In the genomic region with DNA sequence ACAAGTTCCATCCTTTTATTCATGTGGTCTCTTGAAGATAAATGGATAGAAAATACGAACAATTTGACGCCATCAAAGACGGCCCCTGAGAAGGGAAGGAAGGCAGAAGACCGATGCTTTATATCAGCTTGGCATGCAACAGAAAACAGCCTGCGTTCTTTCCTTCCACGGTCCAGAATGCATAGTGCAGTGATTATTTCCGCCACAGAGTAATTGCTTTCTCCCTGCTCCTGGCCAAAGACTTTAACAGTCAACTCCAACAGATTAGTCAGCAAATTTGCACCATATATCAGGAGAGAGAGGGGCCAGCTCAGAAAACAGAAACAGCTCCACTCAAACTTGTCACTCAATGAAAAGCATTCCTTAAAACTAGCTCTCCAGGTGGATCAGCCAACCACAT, we compare ENCODE assay signal across 24 mouse cellular contexts. TPM values are rescaled to one million over a fixed set of nuclear protein-coding genes. Genes with fewer than 3 reads are reported as not detected.
DNase-seq lines count a peak whose midpoint lies in the region; ATAC-seq and TF ChIP-seq lines count a peak whose summit lies in the region.
"Had no signal": no experiment of that assay in that cellular context is flagged by ENCODE, and none has a peak within 500 bp of the region (broad histone marks: within the 10 kb centered on the region; RNA-seq: fewer than 3 reads in every experiment).

No protein-coding gene starts in this region.

- no peak for TF ChIP-seq CTCF in kidney, postnatal 0 days (IDR thresholded peaks at IDR 0.05; ENCODE audit: low read depth)

- no peak overlapping the region for H3K4me3 ChIP-seq in kidney, postnatal 0 days (replicated peaks; ENCODE audit: low read depth, low read length)
- no peak overlapping the region for H3K4me3 ChIP-seq in embryonic facial prominence, embryonic 14.5 days (ENCODE audit: low read depth, low read length)
- H3K4me3 ChIP-seq in intestine, embryonic 14.5 days (ENCODE audit: low read depth, low read length) = 0 out of 2 replicates have a peak overlapping the region, but pooled peaks have one; percentile 8
- H3K4me3 ChIP-seq in stomach, embryonic 14.5 days (ENCODE audit: low read depth, low read length) = no peak overlapping the region
- no peak overlapping the region for H3K4me3 ChIP-seq in midbrain, embryonic 11.5 days (ENCODE audit: low read depth, low read length)
- H3K4me3 ChIP-seq: forebrain, embryonic 15.5 days; hindbrain, embryonic 12.5 days; kidney, embryonic 15.5 days; left cerebral cortex, adult 2 months; limb, embryonic 15.5 days; midbrain, embryonic 15.5 days had no signal

- H3K36me3 ChIP-seq in kidney, postnatal 0 days (ENCODE audit: insufficient read depth, low read length) = no peaks in the 10 kb centered on the region
- H3K36me3 ChIP-seq in embryonic facial prominence, embryonic 14.5 days (ENCODE audit: control insufficient read depth, insufficient read depth, low read length) = no peaks in the 10 kb centered on the region
- H3K36me3 ChIP-seq in intestine, embryonic 14.5 days (ENCODE audit: control insufficient read depth, insufficient read depth, low read length) = no peaks in the 10 kb centered on the region
- H3K36me3 ChIP-seq in stomach, embryonic 14.5 days (ENCODE audit: control insufficient read depth, insufficient read depth, low read length) = no peaks in the 10 kb centered on the region
- no peaks in the 10 kb centered on the region for H3K36me3 ChIP-seq in midbrain, embryonic 11.5 days (ENCODE audit: control insufficient read depth, insufficient read depth, low read length)
- H3K36me3 ChIP-seq: forebrain, embryonic 15.5 days; hindbrain, embryonic 12.5 days; kidney, embryonic 15.5 days; limb, embryonic 15.5 days; midbrain, embryonic 15.5 days had no signal

- H3K27me3 ChIP-seq in kidney, postnatal 0 days (ENCODE audit: insufficient read depth, low read length) = no peaks in the 10 kb centered on the region
- no peaks in the 10 kb centered on the region for H3K27me3 ChIP-seq in embryonic facial prominence, embryonic 14.5 days (replicated peaks; ENCODE audit: control insufficient read depth, insufficient read depth, low read length)
- H3K27me3 ChIP-seq in intestine, embryonic 14.5 days (replicated peaks; ENCODE audit: control insufficient read depth, insufficient read depth, low read length) = no peaks in the 10 kb centered on the region
- no peaks in the 10 kb centered on the region for H3K27me3 ChIP-seq in stomach, embryonic 14.5 days (ENCODE audit: control insufficient read depth, insufficient read depth, low read length)
- H3K27me3 ChIP-seq in midbrain, embryonic 11.5 days (ENCODE audit: control insufficient read depth, insufficient read depth, low read length) = no peaks in the 10 kb centered on the region
- H3K27me3 ChIP-seq: forebrain, embryonic 15.5 days; hindbrain, embryonic 12.5 days; kidney, embryonic 15.5 days; limb, embryonic 15.5 days; midbrain, embryonic 15.5 days had no signal

- no peaks in the 10 kb centered on the region for H3K9me3 ChIP-seq in kidney, postnatal 0 days (replicated peaks; ENCODE audit: low read length)
- no peaks in the 10 kb centered on the region for H3K9me3 ChIP-seq in embryonic facial prominence, embryonic 14.5 days (ENCODE audit: control insufficient read depth, low read length)
- H3K9me3 ChIP-seq in intestine, embryonic 14.5 days (ENCODE audit: control insufficient read depth, low read length) = no peaks in the 10 kb centered on the region
- no peaks in the 10 kb centered on the region for H3K9me3 ChIP-seq in stomach, embryonic 14.5 days (ENCODE audit: control insufficient read depth, low read depth, low read length)
- H3K9me3 ChIP-seq in midbrain, embryonic 11.5 days (ENCODE audit: control insufficient read depth, low read length) = no peaks in the 10 kb centered on the region
- H3K9me3 ChIP-seq: forebrain, embryonic 15.5 days; hindbrain, embryonic 12.5 days; kidney, embryonic 15.5 days; limb, embryonic 15.5 days; midbrain, embryonic 15.5 days had no signal

- no peaks in the 10 kb centered on the region for H3K4me1 ChIP-seq in kidney, postnatal 0 days (replicated peaks; ENCODE audit: insufficient read depth, low read length)
- 0 out of 2 replicates have a peak, but pooled peaks cover 4% of the 10 kb centered on the region for H3K4me1 ChIP-seq in embryonic facial prominence, embryonic 14.5 days (ENCODE audit: control insufficient read depth, insufficient read depth, low read length)
- H3K4me1 ChIP-seq in intestine, embryonic 14.5 days (replicated peaks; ENCODE audit: control insufficient read depth, insufficient read depth, low read length) = no peaks in the 10 kb centered on the region; the same call in 1 of the 2 replicates
- H3K4me1 ChIP-seq in stomach, embryonic 14.5 days (ENCODE audit: control insufficient read depth, insufficient read depth, low read length) = 0 out of 2 replicates have a peak, but pooled peaks cover 7% of the 10 kb centered on the region
- no peaks in the 10 kb centered on the region for H3K4me1 ChIP-seq in midbrain, embryonic 11.5 days (ENCODE audit: control insufficient read depth, insufficient read depth, low read length)
- H3K4me1 ChIP-seq: forebrain, embryonic 15.5 days; limb, embryonic 15.5 days; midbrain, embryonic 15.5 days had no signal

- H3K4me2 ChIP-seq in kidney, postnatal 0 days (ENCODE audit: low read length) = no peak overlapping the region
- H3K4me2 ChIP-seq in embryonic facial prominence, embryonic 14.5 days (ENCODE audit: low read depth, low read length) = no peak overlapping the region
- H3K4me2 ChIP-seq in intestine, embryonic 14.5 days (ENCODE audit: low read length) = peak overlapping the region; percentile 43
- H3K4me2 ChIP-seq in stomach, embryonic 14.5 days (replicated peaks; ENCODE audit: low read depth, low read length) = peak overlapping the region; percentile 20; the same call in 1 of the 2 replicates
- H3K4me2 ChIP-seq in midbrain, embryonic 11.5 days = no peak overlapping the region
- H3K4me2 ChIP-seq: forebrain, embryonic 15.5 days; heart, embryonic 11.5 days; hindbrain, embryonic 12.5 days; kidney, embryonic 15.5 days; limb, embryonic 15.5 days; midbrain, embryonic 15.5 days had no signal

- 54% methylated on average over 7 of the region's 7 CpGs for WGBS in kidney, postnatal 0 days
- WGBS in embryonic facial prominence, embryonic 14.5 days = 50% methylated on average over 7 of the region's 7 CpGs
- WGBS in intestine, embryonic 14.5 days = 37% methylated on average over 7 of the region's 7 CpGs
- WGBS in stomach, embryonic 14.5 days = 47% methylated on average over 7 of the region's 7 CpGs
- 88% methylated on average over 7 of the region's 7 CpGs for WGBS in midbrain, embryonic 11.5 days

- peak; percentile 40 for DNase-seq in kidney, postnatal 0 days (ENCODE audit: low spot score)
- DNase-seq in kidney, postnatal 14 days = no peak
- peak; percentile 32 for DNase-seq in embryonic facial prominence, embryonic 14.5 days (ENCODE audit: low spot score)
- no peak for DNase-seq in intestine, embryonic 14.5 days (ENCODE audit: low spot score)
- no peak for DNase-seq in thymus, postnatal 14 days
- DNase-seq in midbrain, embryonic 11.5 days (ENCODE audit: low spot score, missing footprints) = no peak
- DNase-seq: adrenal gland, adult 2 months; cerebellum, adult 11-12 months; cerebellum, postnatal 36 days; embryo, embryonic 11 days; heart, postnatal 14 days; left cerebral cortex, postnatal 4 days; lung, postnatal 10 days; thymus, adult 18-20 months; thymus, postnatal 4 days had no signal

- no peak overlapping the region for H3K27ac ChIP-seq in kidney, postnatal 0 days
- no peak overlapping the region for H3K27ac ChIP-seq in embryonic facial prominence, embryonic 14.5 days (replicated peaks; ENCODE audit: low read depth, low read length)
- H3K27ac ChIP-seq in intestine, embryonic 14.5 days (ENCODE audit: low read depth) = no peak overlapping the region
- H3K27ac ChIP-seq in stomach, embryonic 14.5 days (ENCODE audit: low read length) = peak overlapping the region; percentile 6; the same call in 1 of the 2 replicates
- H3K27ac ChIP-seq in midbrain, embryonic 11.5 days (ENCODE audit: low read depth, low read length) = no peak overlapping the region
- H3K27ac ChIP-seq: forebrain, embryonic 15.5 days; hindbrain, embryonic 12.5 days; kidney, embryonic 15.5 days; left cerebral cortex, adult 2 months; limb, embryonic 15.5 days; liver, embryonic 14.5 days; midbrain, embryonic 15.5 days had no signal

- no peak for ATAC-seq in kidney, postnatal 0 days (replicated peaks; ENCODE audit: low FRiP score, low read depth)
- ATAC-seq in embryonic facial prominence, embryonic 14.5 days (ENCODE audit: low read depth) = no peak
- ATAC-seq in intestine, embryonic 14.5 days (replicated peaks; ENCODE audit: low FRiP score, low TSS enrichment, low read depth) = no peak
- ATAC-seq in stomach, embryonic 14.5 days (ENCODE audit: insufficient number of reproducible peaks, insufficient read depth, low FRiP score, low read depth) = no peak
- ATAC-seq in midbrain, embryonic 11.5 days (ENCODE audit: low FRiP score) = no peak
- ATAC-seq: forebrain, embryonic 15.5 days; midbrain, embryonic 15.5 days had no signal

- no peak overlapping the region for H3K9ac ChIP-seq in kidney, postnatal 0 days (ENCODE audit: low read depth, low read length)
- H3K9ac ChIP-seq in embryonic facial prominence, embryonic 14.5 days (ENCODE audit: low read depth, low read length) = no peak overlapping the region
- H3K9ac ChIP-seq in intestine, embryonic 14.5 days (ENCODE audit: low read length) = no peak overlapping the region
- H3K9ac ChIP-seq in stomach, embryonic 14.5 days (replicated peaks; ENCODE audit: low read depth, low read length) = no peak overlapping the region
- H3K9ac ChIP-seq in midbrain, embryonic 11.5 days (ENCODE audit: low read length) = no peak overlapping the region
- H3K9ac ChIP-seq: forebrain, embryonic 15.5 days; hindbrain, embryonic 12.5 days; kidney, embryonic 15.5 days; limb, embryonic 15.5 days; liver, embryonic 14.5 days; midbrain, embryonic 15.5 days had no signal

RNA-seq across cellular contexts. Expression of a gene that starts 59.9 kb away (rescaled TPM):
- polyA plus RNA-seq in kidney, postnatal 0 days (2015; fragmentation: Nextera tagmentation; extraction: Ambion mirVana) = 10.9 and 11.4 TPM in 2 replicates
- 21.2 and 23.3 TPM in 2 replicates for polyA plus RNA-seq in embryonic facial prominence, embryonic 14.5 days (2014; fragmentation: Nextera tagmentation; extraction: Ambion mirVana)
- 25.9 and 29.5 TPM in 2 replicates for polyA plus RNA-seq in intestine, embryonic 14.5 days (2014; fragmentation: Nextera tagmentation; extraction: Ambion mirVana)
- 28.9 and 35.5 TPM in 2 replicates for polyA plus RNA-seq in stomach, embryonic 14.5 days (2014; fragmentation: Nextera tagmentation; extraction: Ambion mirVana)
- polyA plus RNA-seq in midbrain, embryonic 11.5 days (2014; fragmentation: Nextera tagmentation; extraction: Ambion mirVana) = 25.2 and 25.3 TPM in 2 replicates

Comparison
In these comparisons a context has a peak if more than half of its experiments do, and no peak if none do; other contexts are left out.
1. DNase-seq: peak in kidney, postnatal 0 days (single experiment) and embryonic facial prominence, embryonic 14.5 days (single experiment); none in kidney, postnatal 14 days (single experiment), intestine, embryonic 14.5 days (single experiment), thymus, postnatal 14 days (single experiment) and midbrain, embryonic 11.5 days (single experiment).
2. H3K4me2 ChIP-seq: peak in intestine, embryonic 14.5 days (single experiment) and stomach, embryonic 14.5 days (single experiment); none in kidney, postnatal 0 days (single experiment), embryonic facial prominence, embryonic 14.5 days (single experiment) and midbrain, embryonic 11.5 days (single experiment).